Mouse (Mus musculus) forebrain, embryonic 13.5 days (tissue): Measurements from ENCODE around the gene Pilra. TPM values are rescaled to one million over a fixed set of nuclear protein-coding genes. Genes with fewer than 3 reads are reported as not detected.

ENCODE experiments used
- ATAC-seq: fragments of 200-750 bp; cut with Nextera tagmentation; 2 replicates; pipeline ENCODE4 v1.8.0; 2017
- H3K27ac ChIP-seq: fragments of 300-500 bp; sonication (generic); 2 replicates; pipeline ENCODE4 v1.5.1; 2015; ENCODE audit warnings: inconsistent platforms, mild to moderate bottlenecking, moderate library complexity
- H3K27me3 ChIP-seq: fragments of 300-500 bp; sonication (generic); 2 replicates; pipeline ENCODE4 v1.6.1; 2015; ENCODE audit warnings: mild to moderate bottlenecking, inconsistent platforms
- H3K36me3 ChIP-seq: fragments of 300-500 bp; sonication (generic); 2 replicates; pipeline ENCODE4 v1.6.1; 2015; ENCODE audit warnings: mild to moderate bottlenecking, inconsistent platforms; ENCODE audit not compliant: poor library complexity, severe bottlenecking
- H3K4me1 ChIP-seq: fragments of 300-500 bp; sonication (generic); 2 replicates; pipeline ENCODE4 v1.6.1; 2015; ENCODE audit warnings: inconsistent platforms
- H3K4me2 ChIP-seq: fragments of 300-500 bp; sonication (generic); 2 replicates; pipeline ENCODE4 v1.6.1; 2015; ENCODE audit warnings: inconsistent platforms, mild to moderate bottlenecking, moderate library complexity
- H3K4me3 ChIP-seq: fragments of 300-500 bp; sonication (generic); 2 replicates; pipeline ENCODE4 v1.5.1; 2015; ENCODE audit warnings: mild to moderate bottlenecking, inconsistent platforms
- H3K9ac ChIP-seq: fragments of 300-500 bp; sonication (generic); 2 replicates; pipeline ENCODE4 v1.6.1; 2015; ENCODE audit warnings: mild to moderate bottlenecking, inconsistent platforms
- H3K9me3 ChIP-seq: fragments of 300-500 bp; sonication (generic); replicated peaks from 2 replicates; pipeline ENCODE4 v1.6.1; 2016; ENCODE audit warnings: inconsistent platforms
- polyA plus RNA-seq: library from polyadenylated mRNA; unstranded; fragments of >200 nt; fragmentation: Nextera tagmentation; extraction: Ambion mirVana; gene quantifications from 2 replicates; pipeline ENCODE4 v1.2.1, GENCODE M21; 2015

The Pilra gene
- polyA plus RNA-seq, 1 experiment from 2014 or later, result 1.3 TPM

- Histone ChIP-seq H3K4me2 (no peak overlapping the region), H3K9me3 (no peaks in the 10 kb centered on the region), H3K27me3 (no peaks in the 10 kb centered on the region), H3K4me3 (no peak overlapping the region), H3K4me1 (peaks cover 14% of the 10 kb centered on the region), H3K36me3 (no peaks in the 10 kb centered on the region), H3K9ac (no peak overlapping the region), H3K27ac (no peak overlapping the region)
- no peak for ATAC-seq
Measured at GRCm38 (mm10) chr5:137772755-137773154, 63.3 kb downstream of the Pilra start.

Other genes starting within 250 kb of the Pilra start
- 31.1 and 31.9 TPM in 2 replicates for gene Mospd3, start 235.2 kb downstream of the Pilra start, polyA plus RNA-seq
- 6.9 and 7.1 TPM in 2 replicates for gene Pcolce, start 222.5 kb downstream of the Pilra start, polyA plus RNA-seq
- gene Fbxo24, start 207.3 kb downstream of the Pilra start, polyA plus RNA-seq, result 0.14 and 0.22 TPM in 2 replicates
- 24.5 and 25.0 TPM in 2 replicates for gene Lrch4, start 207.2 kb downstream of the Pilra start, polyA plus RNA-seq
- 7.3 and 10.8 TPM in 2 replicates for gene Gm20605, start 207.1 kb downstream of the Pilra start, polyA plus RNA-seq
- gene Sap25, start 194.9 kb downstream of the Pilra start, polyA plus RNA-seq, result 7.7 and 8.3 TPM in 2 replicates
- gene Irs3, start 190.6 kb downstream of the Pilra start, polyA plus RNA-seq, result 0.08 TPM in 1 of 2 replicates, not detected in the other
- 22.8 and 23.4 TPM in 2 replicates for gene Agfg2, start 151.6 kb downstream of the Pilra start, polyA plus RNA-seq
- gene Nyap1, start 94.7 kb downstream of the Pilra start, polyA plus RNA-seq, result 25.0 and 26.5 TPM in 2 replicates
- gene Tsc22d4, start 90.6 kb downstream of the Pilra start, polyA plus RNA-seq, result 64.3 and 71.0 TPM in 2 replicates
- 38.3 and 45.0 TPM in 2 replicates for gene Ppp1r35, start 57.4 kb downstream of the Pilra start, polyA plus RNA-seq
- 10.3 and 12.3 TPM in 2 replicates for gene Mepce, start 48.6 kb downstream of the Pilra start, polyA plus RNA-seq
- gene Zcwpw1, start 48.5 kb downstream of the Pilra start, polyA plus RNA-seq, result 12.7 and 15.4 TPM in 2 replicates
- not detected in 2 replicates for gene Pilrb1, start 21.8 kb upstream of the Pilra start, polyA plus RNA-seq
- not detected in 2 replicates for gene Pilrb2, start 35.5 kb upstream of the Pilra start, polyA plus RNA-seq
- gene Cyp3a13, start 85.3 kb upstream of the Pilra start, polyA plus RNA-seq, result not detected in 2 replicates
- 0.04 TPM in 1 of 2 replicates, not detected in the other for gene Gjc3, start 126.8 kb upstream of the Pilra start, polyA plus RNA-seq
- gene Azgp1, start 145.2 kb upstream of the Pilra start, polyA plus RNA-seq, result not detected in 2 replicates
- not detected in 2 replicates for gene Smok3a, start 185.0 kb upstream of the Pilra start, polyA plus RNA-seq
- gene Smok3b, start 185.1 kb upstream of the Pilra start, polyA plus RNA-seq, result not detected in 2 replicates
- not detected in 2 replicates for gene Smok3c, start 216.9 kb upstream of the Pilra start, polyA plus RNA-seq
- gene Zkscan1, start 248.8 kb upstream of the Pilra start, polyA plus RNA-seq, result 24.7 and 27.5 TPM in 2 replicates